Mouse (Mus musculus): ENCODE measurements around the gene Pdgfra. TPM values are rescaled to one million over a fixed set of nuclear protein-coding genes. Genes with fewer than 3 reads are reported as not detected.

Gene Pdgfra
- polyA plus RNA-seq, 1 experiment from 2014 or later, result 7.6 TPM

DNA sequence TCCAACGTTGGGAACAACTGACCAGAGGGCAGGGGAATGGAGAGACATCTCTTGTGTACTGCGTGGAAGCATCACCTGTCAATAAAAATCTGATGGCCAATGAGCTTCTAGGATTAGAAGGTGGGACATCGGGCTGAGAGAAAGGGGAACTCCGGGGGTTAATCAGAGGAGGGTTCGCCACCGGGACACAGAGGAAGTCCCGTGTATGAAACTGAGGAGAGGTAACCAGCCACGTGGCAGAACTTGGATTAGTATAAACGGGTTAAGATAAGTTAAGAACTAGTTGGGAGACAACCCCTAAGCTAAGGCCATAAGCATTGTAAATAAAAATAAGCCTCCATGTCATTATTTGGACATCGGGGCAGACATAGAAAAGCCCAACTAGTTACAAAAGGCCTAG lies 69.5 kb downstream of the Pdgfra start:
- Histone ChIP-seq H3K27me3 (no peaks in the 10 kb centered on the region), H3K27ac (replicated peaks) (no peak overlapping the region), H3K4me2 (replicated peaks) (no peak overlapping the region), H3K4me3 (no peak overlapping the region), H3K4me1 (peaks cover 9% of the 10 kb centered on the region; the same call in 1 of the 2 replicates), H3K9me3 (no peaks in the 10 kb centered on the region), H3K36me3 (no peaks in the 10 kb centered on the region), H3K9ac (replicated peaks) (no peak overlapping the region)
- ATAC-seq (replicated peaks), result no peak
- 86% methylated on average over 10 of the region's 10 CpGs for WGBS

DNA sequence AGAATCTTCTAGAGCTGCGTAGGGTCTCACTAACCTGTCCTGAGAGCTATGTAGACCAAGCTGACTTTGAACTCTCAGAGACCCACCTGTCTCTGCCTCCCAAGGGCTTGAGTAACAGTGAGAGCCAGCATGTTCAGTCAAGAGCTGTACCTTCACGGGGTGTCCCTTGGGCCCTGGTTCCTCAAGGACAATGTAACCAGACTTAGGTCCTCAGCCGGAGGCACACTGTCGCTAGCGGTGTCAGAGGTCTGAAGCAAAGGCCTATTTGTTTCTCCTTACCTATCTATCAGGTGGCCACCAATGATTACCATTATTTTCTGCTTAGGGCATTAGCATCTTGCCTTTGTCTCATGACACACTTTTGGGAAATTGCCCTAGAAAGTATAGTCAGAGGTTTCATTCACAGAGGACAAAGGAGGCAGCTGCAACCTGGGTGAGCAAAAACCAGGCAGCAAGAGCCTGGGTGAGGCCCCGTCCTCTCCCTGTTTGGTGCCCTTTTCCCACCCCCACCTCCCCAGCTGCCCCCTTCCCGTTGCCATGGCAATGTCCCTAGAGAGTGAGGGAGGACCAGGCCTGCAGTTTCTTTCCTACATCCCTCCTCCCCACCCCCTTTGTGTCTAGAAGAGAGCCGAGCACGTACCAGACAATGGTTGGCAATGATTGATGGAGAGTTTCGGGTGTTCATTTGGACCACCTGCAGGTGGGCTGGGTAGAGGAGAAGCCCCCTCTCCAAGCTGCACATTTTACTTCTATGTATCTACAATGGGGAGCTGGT lies 70.6 kb downstream of the Pdgfra start:
- ATAC-seq (replicated peaks), result 0 out of 2 replicates have a peak, but pooled peaks have one; percentile 43
- Histone ChIP-seq H3K9ac (replicated peaks) (no peak overlapping the region), H3K36me3 (no peaks in the 10 kb centered on the region), H3K27me3 (no peaks in the 10 kb centered on the region), H3K4me3 (no peak overlapping the region), H3K4me2 (replicated peaks) (no peak overlapping the region), H3K4me1 (peaks cover 9% of the 10 kb centered on the region; the same call in 1 of the 2 replicates), H3K27ac (replicated peaks) (no peak overlapping the region), H3K9me3 (no peaks in the 10 kb centered on the region)
- 53% methylated on average over 10 of the region's 10 CpGs for WGBS

GRCm38 (mm10) chr5:75238363-75238762 lies 86.3 kb downstream of the Pdgfra start:
- 30% methylated on average over 2 of the region's 2 CpGs for WGBS
- no peak overlapping the region for H3K4me2 ChIP-seq (replicated peaks)
- H3K4me1 ChIP-seq, result no peaks in the 10 kb centered on the region
- no peaks in the 10 kb centered on the region for H3K36me3 ChIP-seq
- no peaks in the 10 kb centered on the region for H3K27me3 ChIP-seq
- no peaks in the 10 kb centered on the region for H3K9me3 ChIP-seq
- no peak overlapping the region for H3K4me3 ChIP-seq
- H3K27ac ChIP-seq (replicated peaks), result peak overlapping the region; percentile 39
- no peak overlapping the region for H3K9ac ChIP-seq (replicated peaks)
- ATAC-seq (replicated peaks), result peak; percentile 71; the same call in 1 of the 2 replicates

- ATAC-seq (replicated peaks), result peak; percentile 76
- Histone ChIP-seq H3K27me3 (no peaks in the 10 kb centered on the region), H3K27ac (replicated peaks) (peak overlapping the region; percentile 39), H3K36me3 (no peaks in the 10 kb centered on the region), H3K9me3 (no peaks in the 10 kb centered on the region), H3K9ac (replicated peaks) (no peak overlapping the region), H3K4me2 (replicated peaks) (no peak overlapping the region), H3K4me1 (no peaks in the 10 kb centered on the region), H3K4me3 (no peak overlapping the region)
- 44% methylated on average over 15 of the region's 15 CpGs for WGBS
Observed at GRCm38 (mm10) chr5:75238928-75239777, 87.1 kb downstream of the Pdgfra start.

- peak overlapping the region; percentile 37 for H3K4me2 ChIP-seq (replicated peaks)
- peak; percentile 94 for ATAC-seq (replicated peaks)
- H3K4me3 ChIP-seq, result peak overlapping the region; percentile 20
- no peak overlapping the region for H3K9ac ChIP-seq (replicated peaks)
- 25% methylated on average over 25 of the region's 25 CpGs for whole genome bisulfite sequencing
- peaks cover 21% of the 10 kb centered on the region for H3K4me1 ChIP-seq
- H3K27me3 ChIP-seq, result no peaks in the 10 kb centered on the region
- peak overlapping the region; percentile 85 for H3K27ac ChIP-seq (replicated peaks)
- no peaks in the 10 kb centered on the region for H3K9me3 ChIP-seq
- H3K36me3 ChIP-seq, result no peaks in the 10 kb centered on the region
Observed at GRCm38 (mm10) chr5:75247070-75247740, 95.1 kb downstream of the Pdgfra start.

Small RNA genes lying within 50 kb of the gene (microRNA-seq; reads per million reads assigned to microRNA genes)
- gene Mir7025, result not detected

Other genes with a start within 250 kb of the Pdgfra start
- gene Chic2, start 107.5 kb upstream of the Pdgfra start, polyA plus RNA-seq (2015; fragmentation: Nextera tagmentation; extraction: Ambion mirVana), result 39.2 TPM in 2 replicates
- 7.2 and 7.5 TPM in 2 replicates for gene Gsx2, start 76.7 kb upstream of the Pdgfra start, polyA plus RNA-seq (2015; fragmentation: Nextera tagmentation; extraction: Ambion mirVana)